Mouse (Mus musculus): Measurements from ENCODE around the gene Sox6. TPM values are rescaled to one million over a fixed set of nuclear protein-coding genes. Genes with fewer than 3 reads are reported as not detected.

Sox6 gene
- polyA plus RNA-seq, 1 experiment from 2014 or later, result 54.3 TPM

GRCm38 (mm10) chr7:115719791-115720190 lies 318.8 kb downstream of the Sox6 start:
- H3K9me3 ChIP-seq, result no peaks in the 10 kb centered on the region
- H3K9ac ChIP-seq, result no peak overlapping the region
- no peak overlapping the region for H3K4me3 ChIP-seq
- no peak for ATAC-seq (ENCODE audit: insufficient number of reproducible peaks, low FRiP score, low TSS enrichment, low read depth)
- no peak overlapping the region for H3K4me2 ChIP-seq
- H3K27me3 ChIP-seq, result no peaks in the 10 kb centered on the region
- 93% methylated on average over 3 of the region's 3 CpGs for WGBS
- no peaks in the 10 kb centered on the region for H3K36me3 ChIP-seq
- H3K4me1 ChIP-seq, result no peaks in the 10 kb centered on the region
- H3K27ac ChIP-seq, result no peak overlapping the region

GRCm38 (mm10) chr7:115706141-115706540 lies 332.5 kb downstream of the Sox6 start:
- no peak overlapping the region for H3K4me3 ChIP-seq
- no peak overlapping the region for H3K9ac ChIP-seq
- ATAC-seq (ENCODE audit: insufficient number of reproducible peaks, low FRiP score, low TSS enrichment, low read depth), result no peak

GRCm38 (mm10) chr7:115698105-115698504 lies 340.5 kb downstream of the Sox6 start:
- Histone ChIP-seq H3K4me3 (no peak overlapping the region), H3K27ac (no peak overlapping the region), H3K36me3 (no peaks in the 10 kb centered on the region), H3K9me3 (no peaks in the 10 kb centered on the region), H3K4me2 (no peak overlapping the region), H3K9ac (no peak overlapping the region), H3K4me1 (no peaks in the 10 kb centered on the region), H3K27me3 (no peaks in the 10 kb centered on the region)
- WGBS, result 92% methylated on average over 1 of the region's 1 CpGs
- no peak for ATAC-seq (ENCODE audit: insufficient number of reproducible peaks, low FRiP score, low TSS enrichment, low read depth)

More at GRCm38 (mm10) chr7:115706141-115706540, 332.5 kb downstream of the Sox6 start:
- Histone ChIP-seq H3K27me3 (no peaks in the 10 kb centered on the region), H3K9me3 (no peaks in the 10 kb centered on the region), H3K27ac (no peak overlapping the region), H3K4me2 (no peak overlapping the region), H3K4me1 (no peaks in the 10 kb centered on the region), H3K36me3 (no peaks in the 10 kb centered on the region)
- 22% methylated on average over 2 of the region's 2 CpGs for WGBS

GRCm38 (mm10) chr7:115693206-115693605 lies 345.4 kb downstream of the Sox6 start:
- no peak overlapping the region for H3K4me2 ChIP-seq
- no peak for ATAC-seq (ENCODE audit: insufficient number of reproducible peaks, low FRiP score, low TSS enrichment, low read depth)
- no peaks in the 10 kb centered on the region for H3K36me3 ChIP-seq
- H3K27me3 ChIP-seq, result no peaks in the 10 kb centered on the region
- WGBS, result 68% methylated on average over 8 of the region's 8 CpGs
- no peak overlapping the region for H3K4me3 ChIP-seq
- no peaks in the 10 kb centered on the region for H3K4me1 ChIP-seq
- no peak overlapping the region for H3K27ac ChIP-seq
- H3K9ac ChIP-seq, result no peak overlapping the region
- no peaks in the 10 kb centered on the region for H3K9me3 ChIP-seq

GRCm38 (mm10) chr7:115691091-115691490 lies 347.5 kb downstream of the Sox6 start:
- Histone ChIP-seq H3K4me3 (no peak overlapping the region), H3K27ac (no peak overlapping the region), H3K4me2 (no peak overlapping the region), H3K4me1 (no peaks in the 10 kb centered on the region), H3K27me3 (no peaks in the 10 kb centered on the region), H3K36me3 (no peaks in the 10 kb centered on the region), H3K9ac (no peak overlapping the region), H3K9me3 (no peaks in the 10 kb centered on the region)
- 32% methylated on average over 4 of the region's 4 CpGs for WGBS
- ATAC-seq (ENCODE audit: insufficient number of reproducible peaks, low FRiP score, low TSS enrichment, low read depth), result no peak

- H3K27ac ChIP-seq, result no peak overlapping the region
- no peak overlapping the region for H3K4me2 ChIP-seq
- H3K4me3 ChIP-seq, result no peak overlapping the region
- H3K27me3 ChIP-seq, result no peaks in the 10 kb centered on the region
- WGBS, result 54% methylated on average over 6 of the region's 6 CpGs
- no peak overlapping the region for H3K9ac ChIP-seq
- ATAC-seq (ENCODE audit: insufficient number of reproducible peaks, low FRiP score, low TSS enrichment, low read depth), result no peak
- no peaks in the 10 kb centered on the region for H3K4me1 ChIP-seq
- no peaks in the 10 kb centered on the region for H3K36me3 ChIP-seq
- no peaks in the 10 kb centered on the region for H3K9me3 ChIP-seq
Measured at GRCm38 (mm10) chr7:115686687-115687086, 351.9 kb downstream of the Sox6 start.

GRCm38 (mm10) chr7:115684142-115684541 lies 354.5 kb downstream of the Sox6 start:
- H3K27ac ChIP-seq, result no peak overlapping the region
- H3K27me3 ChIP-seq, result no peaks in the 10 kb centered on the region
- no peak for ATAC-seq (ENCODE audit: insufficient number of reproducible peaks, low FRiP score, low TSS enrichment, low read depth)
- no peaks in the 10 kb centered on the region for H3K36me3 ChIP-seq
- H3K9ac ChIP-seq, result no peak overlapping the region
- WGBS, result 90% methylated on average over 3 of the region's 3 CpGs
- no peaks in the 10 kb centered on the region for H3K4me1 ChIP-seq
- no peaks in the 10 kb centered on the region for H3K9me3 ChIP-seq
- no peak overlapping the region for H3K4me3 ChIP-seq
- no peak overlapping the region for H3K4me2 ChIP-seq

GRCm38 (mm10) chr7:115671749-115672148 lies 366.8 kb downstream of the Sox6 start:
- ATAC-seq (ENCODE audit: insufficient number of reproducible peaks, low FRiP score, low TSS enrichment, low read depth), result no peak
- Histone ChIP-seq H3K4me1 (peaks cover 27% of the 10 kb centered on the region), H3K36me3 (no peaks in the 10 kb centered on the region), H3K4me3 (no peak overlapping the region), H3K9me3 (no peaks in the 10 kb centered on the region), H3K27ac (no peak overlapping the region), H3K27me3 (no peaks in the 10 kb centered on the region; the same call in 1 of the 2 replicates), H3K4me2 (no peak overlapping the region), H3K9ac (no peak overlapping the region)
- 93% methylated on average over 2 of the region's 2 CpGs for WGBS

- Histone ChIP-seq H3K4me3 (no peak overlapping the region), H3K4me1 (peaks cover 30% of the 10 kb centered on the region), H3K36me3 (no peaks in the 10 kb centered on the region), H3K27ac (no peak overlapping the region), H3K9ac (no peak overlapping the region), H3K27me3 (no peaks in the 10 kb centered on the region; the same call in 1 of the 2 replicates), H3K9me3 (no peaks in the 10 kb centered on the region), H3K4me2 (no peak overlapping the region)
- WGBS, result 50% methylated on average over 4 of the region's 4 CpGs
- ATAC-seq (ENCODE audit: insufficient number of reproducible peaks, low FRiP score, low TSS enrichment, low read depth), result 0 out of 2 replicates have a peak, but pooled peaks have one; percentile 35
Measured at GRCm38 (mm10) chr7:115671272-115671671, 367.3 kb downstream of the Sox6 start.

GRCm38 (mm10) chr7:115669207-115670004 lies 369.2 kb downstream of the Sox6 start:
- Histone ChIP-seq H3K4me2 (no peak overlapping the region), H3K27me3 (no peaks in the 10 kb centered on the region; the same call in 1 of the 2 replicates), H3K4me3 (no peak overlapping the region), H3K9me3 (no peaks in the 10 kb centered on the region), H3K9ac (no peak overlapping the region), H3K36me3 (no peaks in the 10 kb centered on the region), H3K27ac (no peak overlapping the region), H3K4me1 (peaks cover 30% of the 10 kb centered on the region)
- no peak for ATAC-seq (ENCODE audit: insufficient number of reproducible peaks, low FRiP score, low TSS enrichment, low read depth)
- 49% methylated on average over 6 of the region's 6 CpGs for WGBS

- Histone ChIP-seq H3K9ac (no peak overlapping the region), H3K27ac (peak overlapping the region; percentile 60), H3K4me1 (peaks cover 26% of the 10 kb centered on the region), H3K9me3 (no peaks in the 10 kb centered on the region), H3K4me2 (peak overlapping the region; percentile 38), H3K36me3 (no peaks in the 10 kb centered on the region), H3K4me3 (peak overlapping the region; percentile 16), H3K27me3 (no peaks in the 10 kb centered on the region; the same call in 1 of the 2 replicates)
- WGBS, result 15% methylated on average over 18 of the region's 18 CpGs
- no peak for ATAC-seq (ENCODE audit: insufficient number of reproducible peaks, low FRiP score, low TSS enrichment, low read depth)
Measured at GRCm38 (mm10) chr7:115666686-115667382, 371.8 kb downstream of the Sox6 start.

- Histone ChIP-seq H3K4me2 (no peak overlapping the region), H3K27ac (no peak overlapping the region), H3K4me1 (peaks cover 15% of the 10 kb centered on the region), H3K4me3 (no peak overlapping the region), H3K36me3 (no peaks in the 10 kb centered on the region), H3K27me3 (no peaks in the 10 kb centered on the region; the same call in 1 of the 2 replicates), H3K9me3 (no peaks in the 10 kb centered on the region), H3K9ac (no peak overlapping the region)
- 56% methylated on average over 6 of the region's 6 CpGs for WGBS
- no peak for ATAC-seq (ENCODE audit: insufficient number of reproducible peaks, low FRiP score, low TSS enrichment, low read depth)
Measured at GRCm38 (mm10) chr7:115663399-115663798, 375.2 kb downstream of the Sox6 start.

All from limb, embryonic 15.5 days (tissue).